Mouse (Mus musculus): ENCODE results near the gene Bptf.
A peak's percentile ranks its signal among the peaks of the same experiment; 100 is the strongest.
"Not testable (repeated sequence)": the region's sequence is repeated elsewhere in the genome, so short reads cannot be mapped to it uniquely, and the experiment has no call there.

The Bptf gene

DNA sequence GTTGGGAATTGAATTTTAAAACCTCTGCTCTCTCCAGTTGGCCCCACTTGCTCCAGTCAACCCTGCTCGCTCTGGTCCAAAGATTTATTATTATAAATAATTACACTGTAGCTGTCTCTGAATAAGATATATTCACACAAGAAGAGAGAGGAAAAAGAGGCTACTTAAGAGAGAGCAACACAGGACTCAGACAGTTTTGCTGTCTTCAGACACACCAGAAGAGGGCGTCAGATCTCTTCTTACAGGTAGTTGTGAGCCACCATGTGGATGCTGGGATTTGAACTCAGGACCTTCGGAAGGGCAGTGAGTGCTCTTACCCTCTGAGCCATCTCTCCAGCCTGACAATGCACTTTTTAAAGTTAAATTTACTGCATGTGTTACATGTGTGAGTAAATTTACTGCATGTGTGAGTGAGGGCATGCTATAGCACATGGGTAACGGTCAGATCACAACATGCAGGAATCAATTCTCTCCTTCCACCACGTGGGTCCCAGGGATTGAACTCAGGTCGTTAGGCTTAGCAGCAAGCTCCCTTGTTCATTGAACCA is 114.5 kb downstream of the Bptf start:
- DNase-seq (ENCODE audit: low read depth, low spot score), result no peak

DNA sequence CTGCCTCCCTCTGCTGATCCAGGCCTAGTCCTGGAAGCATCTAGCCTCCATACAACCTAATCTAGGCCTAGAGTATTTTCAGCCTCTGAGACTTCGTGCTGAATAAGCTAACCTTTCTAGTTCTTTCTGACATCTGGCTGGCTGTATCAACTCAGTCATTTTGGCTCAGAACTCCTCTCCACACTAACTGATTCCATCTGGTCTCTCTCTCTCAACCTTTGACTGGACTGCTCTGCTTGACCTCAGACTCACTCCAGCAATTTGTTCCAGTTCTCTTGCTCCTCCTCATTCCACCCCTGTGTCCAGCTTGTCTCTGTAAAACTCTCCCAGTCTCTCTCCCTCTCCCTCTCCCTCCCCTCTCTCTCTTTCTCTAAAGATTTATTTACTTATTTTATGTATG is 115.0 kb downstream of the Bptf start:
- DNase-seq (ENCODE audit: low read depth, low spot score), result no peak

DNA sequence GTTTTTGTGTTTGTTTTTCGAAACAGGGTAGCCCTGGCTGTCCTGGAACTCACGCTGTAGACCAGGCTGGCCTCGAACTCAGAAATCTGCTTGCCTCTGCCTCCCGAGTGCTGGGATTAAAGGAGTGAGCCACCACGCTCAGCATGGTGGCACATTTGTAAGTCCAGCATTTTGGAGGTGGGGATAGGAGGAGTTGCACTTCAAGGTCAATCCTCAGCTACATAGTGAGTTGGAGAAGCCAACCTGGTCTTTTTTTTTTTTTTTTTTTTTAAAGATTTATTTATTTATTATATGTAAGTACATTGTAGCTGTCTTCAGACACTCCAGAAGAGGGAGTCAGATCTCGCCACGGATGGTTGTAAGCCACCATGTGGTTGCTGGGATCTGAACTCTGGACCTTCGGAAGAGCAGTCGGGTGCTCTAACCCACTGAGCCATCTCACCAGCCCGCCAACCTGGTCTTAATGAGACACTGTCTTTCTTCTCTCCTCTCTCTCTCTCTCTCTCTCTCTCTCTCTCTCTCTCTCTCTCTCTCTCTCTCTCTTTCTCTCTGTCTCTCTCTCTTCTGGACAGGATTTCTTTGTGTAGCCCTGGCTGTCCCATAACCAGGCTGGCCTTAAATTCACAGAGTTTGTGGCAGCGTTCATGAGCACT is 116.3 kb downstream of the Bptf start:
- DNase-seq (ENCODE audit: low read depth, low spot score), result not testable (repeated sequence)

DNA sequence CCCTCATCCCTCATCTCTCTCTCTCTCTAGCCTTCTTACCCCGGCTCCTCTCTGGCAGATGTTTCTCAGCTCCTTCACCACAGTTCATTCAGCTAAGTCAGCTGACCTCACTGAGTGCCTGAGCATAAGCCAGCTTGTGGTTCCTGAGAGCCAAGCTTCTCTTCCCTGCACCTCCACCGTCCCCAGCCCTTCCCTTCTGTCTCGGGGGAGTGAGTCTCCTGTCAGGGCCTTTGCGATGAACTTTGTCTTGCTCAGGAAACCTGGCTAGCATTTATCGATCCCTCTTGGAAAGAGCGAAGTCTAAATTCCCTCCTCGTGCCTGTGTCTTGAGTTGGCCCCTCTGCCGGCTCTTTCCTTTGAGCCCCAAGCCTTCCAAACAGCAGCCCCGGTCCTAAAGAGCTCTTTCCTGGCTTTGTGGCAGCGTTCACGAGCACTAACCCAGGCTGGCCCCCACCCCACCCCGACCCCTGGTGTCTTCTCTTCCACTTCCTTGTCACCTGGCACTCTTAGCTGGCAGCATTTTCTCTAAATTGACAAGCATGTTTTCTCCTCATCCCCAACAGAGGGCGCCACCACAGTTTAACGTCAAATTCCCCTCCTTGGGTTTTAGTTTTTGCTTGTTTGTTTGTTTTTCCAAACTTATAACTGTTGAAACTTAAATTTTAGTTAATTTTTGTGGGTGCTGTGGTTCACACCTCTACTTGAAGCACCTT is 117.2 kb downstream of the Bptf start:
- peak; percentile 82 for DNase-seq (ENCODE audit: low read depth, low spot score)

DNA sequence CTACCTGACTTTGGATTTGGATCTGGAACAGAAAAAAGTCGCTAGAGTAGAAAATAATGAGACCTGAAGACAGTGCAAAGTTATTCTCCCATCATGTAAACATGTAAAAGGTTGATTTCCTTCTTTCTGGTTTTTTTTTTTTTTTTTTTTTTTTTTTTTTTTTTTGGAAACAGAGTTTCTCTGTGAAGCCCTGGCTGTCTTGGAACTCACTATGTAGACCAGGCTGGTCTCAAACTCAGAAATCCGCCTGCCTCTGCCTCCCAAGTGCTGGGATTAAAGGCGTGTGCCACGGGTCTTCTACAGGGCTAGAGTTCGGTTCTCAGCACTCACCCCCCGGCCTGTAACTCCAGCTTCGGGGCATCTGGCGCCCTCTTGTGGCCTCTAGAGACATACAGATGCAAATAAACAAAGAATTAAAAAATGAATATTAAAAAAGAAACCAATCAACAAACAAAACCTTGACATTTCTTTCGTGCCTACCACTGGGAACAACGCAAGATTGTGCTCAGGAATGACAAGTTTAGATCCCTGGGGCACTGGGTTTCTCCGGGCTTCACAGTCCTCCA is 117.8 kb downstream of the Bptf start:
- DNase-seq (ENCODE audit: low read depth, low spot score), result peak; percentile 63

DNA sequence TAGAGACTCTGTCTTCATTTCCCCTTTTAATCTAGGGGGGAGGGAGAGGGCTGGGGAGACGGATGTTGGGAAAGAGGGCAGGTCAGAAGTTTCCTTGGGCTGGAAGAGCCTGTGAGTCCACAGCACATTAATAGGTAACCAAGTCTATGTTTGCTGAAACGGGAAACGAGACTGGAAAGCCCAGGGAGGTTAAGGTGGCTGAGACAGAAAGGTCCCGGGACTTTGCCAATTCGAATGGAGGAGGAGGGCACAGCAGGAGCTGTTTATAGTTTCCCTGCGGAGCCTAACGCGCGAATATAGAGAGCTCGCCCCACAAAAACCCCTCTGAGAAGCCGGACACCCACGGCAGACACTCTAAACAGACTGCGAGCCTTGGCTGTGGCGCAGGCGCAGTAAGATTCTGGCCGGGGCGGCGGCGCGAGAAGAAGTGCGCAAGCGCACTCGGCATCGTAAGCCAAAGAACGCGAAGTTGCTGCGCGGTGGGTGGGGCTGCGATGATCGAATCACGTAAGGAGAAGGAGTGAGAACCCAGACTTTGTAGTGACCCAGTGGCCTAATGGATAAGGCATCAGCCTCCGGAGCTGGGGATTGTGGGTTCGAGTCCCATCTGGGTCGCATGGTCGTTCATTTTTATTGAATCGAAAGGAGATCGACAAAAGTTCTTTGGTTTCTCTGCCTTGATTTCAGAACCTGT is 119.5 kb downstream of the Bptf start:
- DNase-seq (ENCODE audit: low read depth, low spot score), result peak; percentile 98

DNA sequence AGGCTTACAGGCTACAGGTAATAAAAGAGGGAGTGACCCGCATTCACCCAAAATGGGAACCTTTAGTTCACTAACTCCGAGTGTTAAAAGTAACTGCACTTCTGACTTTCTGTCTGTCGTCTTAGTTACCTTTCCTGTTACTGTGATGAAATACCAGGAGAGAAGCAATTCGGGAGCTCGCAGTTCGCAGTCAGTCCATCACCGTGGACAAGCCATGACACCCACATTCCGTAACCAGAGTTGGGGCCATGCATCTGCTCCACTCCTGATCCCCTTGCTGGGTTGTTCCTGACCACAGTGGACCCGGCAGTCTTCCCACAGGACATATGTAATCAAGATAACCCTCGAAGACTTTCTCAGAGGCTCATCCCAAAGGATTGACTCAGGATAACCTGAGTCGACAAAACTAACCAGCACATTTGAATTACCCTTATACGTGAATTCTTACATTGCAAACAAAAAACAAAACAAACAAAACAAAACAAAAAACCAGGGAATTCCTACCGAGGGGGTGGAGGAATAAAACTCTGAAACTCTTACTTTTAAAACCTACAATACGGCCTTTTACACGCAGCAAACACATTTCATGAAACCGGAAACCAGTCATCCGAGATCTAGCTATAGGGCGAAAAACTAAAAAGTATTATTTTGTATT is 120.1 kb downstream of the Bptf start:
- DNase-seq (ENCODE audit: low read depth, low spot score), result peak; percentile 20

DNA sequence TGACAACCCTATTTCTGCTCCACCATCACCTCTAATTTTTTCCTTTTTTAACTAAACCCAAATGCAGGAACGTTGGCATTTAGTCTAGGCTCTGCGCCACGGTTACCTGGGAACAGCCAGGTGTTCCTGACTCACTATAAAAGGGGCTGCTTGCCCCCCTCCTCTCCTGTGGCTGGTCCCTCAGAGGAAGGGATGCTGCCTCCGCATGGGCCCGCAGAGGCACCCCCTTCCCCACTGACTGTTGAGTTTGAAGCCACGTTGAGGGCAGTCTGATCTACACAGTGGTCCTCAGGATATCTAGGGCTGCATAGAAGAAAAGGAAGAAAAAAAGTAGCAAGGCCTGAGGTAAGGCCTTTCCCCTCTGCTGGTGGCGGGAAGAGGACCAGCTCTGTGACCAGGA is 120.8 kb downstream of the Bptf start:
- no peak for DNase-seq (ENCODE audit: low read depth, low spot score)

DNA sequence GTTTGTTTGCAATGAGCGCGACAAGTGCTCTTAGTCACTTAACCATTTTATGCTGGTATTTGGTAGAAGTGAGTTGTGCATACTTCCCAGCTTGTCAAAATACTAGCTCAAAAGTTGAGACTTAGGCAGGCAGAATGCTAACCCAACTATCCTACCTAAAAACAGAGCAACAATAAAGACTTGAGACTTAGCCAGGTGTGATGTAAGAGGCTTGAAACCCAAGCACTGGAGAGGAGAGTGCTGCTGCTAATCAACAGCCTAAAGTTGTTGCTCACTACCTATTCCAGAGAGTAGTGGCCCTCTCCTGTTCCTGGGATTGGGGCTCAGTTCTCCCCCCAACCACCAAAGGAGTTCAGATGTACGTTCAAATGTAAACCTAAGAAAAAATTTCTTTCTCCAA is 121.5 kb downstream of the Bptf start:
- DNase-seq (ENCODE audit: low read depth, low spot score), result no peak

DNA sequence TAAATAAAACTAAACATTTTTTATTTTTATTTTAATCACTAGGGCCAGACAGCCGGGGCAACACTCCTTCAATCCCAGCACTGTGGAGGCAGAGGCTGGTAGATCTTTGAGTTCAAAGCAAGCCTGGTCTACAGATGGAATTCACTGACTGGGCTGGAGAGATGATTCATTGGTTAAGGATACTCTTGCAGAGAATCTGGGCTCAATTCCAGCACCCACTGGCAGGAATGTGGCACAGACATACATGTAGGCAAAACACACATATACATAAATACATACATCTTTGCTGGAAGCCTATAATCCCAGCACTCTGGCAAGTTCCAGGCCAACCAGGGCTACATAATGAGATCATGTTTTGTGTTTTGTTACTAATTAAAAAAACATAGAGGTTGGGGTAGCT is 126.4 kb downstream of the Bptf start:
- DNase-seq (ENCODE audit: low read depth, low spot score), result no peak

DNA sequence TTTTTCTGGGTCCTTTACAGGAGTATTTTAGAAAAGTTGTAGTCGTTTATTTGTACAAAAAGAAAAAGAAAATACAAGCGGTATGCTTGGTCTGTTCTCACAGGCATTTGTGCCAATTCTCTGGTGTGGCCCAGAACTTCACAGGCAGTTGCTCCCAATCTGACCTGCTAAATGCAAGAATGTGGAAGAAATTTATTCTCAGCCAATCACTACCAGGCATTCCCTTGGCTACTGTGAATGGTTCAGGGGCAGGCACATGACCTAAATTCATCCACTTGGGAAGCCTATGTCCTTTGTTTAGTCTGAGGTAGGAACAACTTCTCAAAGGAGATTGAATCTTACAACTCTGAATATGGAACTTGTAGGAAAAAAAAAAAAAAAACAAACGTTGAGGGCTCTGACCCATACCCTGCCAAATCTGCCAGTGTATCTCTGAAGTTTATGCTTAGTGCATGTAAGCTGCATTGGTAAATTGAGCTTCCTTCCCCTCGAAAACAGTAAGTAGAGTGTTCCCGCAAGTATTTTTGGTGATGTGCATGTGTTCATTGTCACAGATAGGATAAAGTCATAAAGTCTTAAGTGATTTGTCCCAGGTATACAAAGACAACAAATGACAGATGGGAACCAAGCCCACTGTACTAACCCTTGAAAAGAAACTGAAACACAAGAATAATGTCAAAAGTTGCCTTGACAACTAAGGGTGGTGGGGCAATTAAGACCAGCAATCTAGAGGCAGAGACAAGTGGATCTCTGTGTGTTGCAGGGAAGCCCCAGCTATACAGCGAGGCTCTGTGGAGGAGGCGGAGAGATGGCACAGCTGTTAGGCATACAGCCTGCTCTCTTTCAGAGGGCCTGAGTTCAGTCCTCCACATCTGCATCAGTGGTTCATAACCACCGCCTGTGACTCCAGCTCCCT is 129.9 kb downstream of the Bptf start:
- no peak for DNase-seq (ENCODE audit: low read depth, low spot score)

DNA sequence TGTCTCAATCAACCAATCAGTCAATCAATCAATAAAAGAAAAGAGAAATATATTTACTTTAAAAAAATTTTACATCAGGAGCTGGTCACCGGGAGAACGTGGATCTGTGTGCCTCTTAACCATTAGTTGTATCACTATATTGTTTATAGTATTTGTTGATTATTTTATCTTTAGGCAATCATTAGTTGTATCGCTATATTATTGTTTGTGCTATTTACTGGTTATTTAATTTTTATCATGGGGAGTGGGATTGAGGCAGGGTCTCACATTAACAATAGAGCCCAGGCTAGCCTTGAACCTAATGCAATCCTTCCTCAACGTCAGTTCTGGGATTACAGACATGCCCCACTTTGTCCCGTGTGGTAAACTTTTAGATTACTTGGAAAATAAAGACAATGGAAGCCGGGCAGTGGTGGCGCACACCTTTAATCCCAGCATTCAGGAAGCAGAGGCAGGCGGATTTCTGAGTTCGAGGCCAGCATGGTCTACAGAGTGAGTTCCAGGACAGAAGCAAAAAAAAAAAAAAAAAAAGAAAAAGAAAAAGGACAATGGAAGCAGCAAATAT is 131.9 kb downstream of the Bptf start:
- DNase-seq (ENCODE audit: low read depth, low spot score), result no peak

DNA sequence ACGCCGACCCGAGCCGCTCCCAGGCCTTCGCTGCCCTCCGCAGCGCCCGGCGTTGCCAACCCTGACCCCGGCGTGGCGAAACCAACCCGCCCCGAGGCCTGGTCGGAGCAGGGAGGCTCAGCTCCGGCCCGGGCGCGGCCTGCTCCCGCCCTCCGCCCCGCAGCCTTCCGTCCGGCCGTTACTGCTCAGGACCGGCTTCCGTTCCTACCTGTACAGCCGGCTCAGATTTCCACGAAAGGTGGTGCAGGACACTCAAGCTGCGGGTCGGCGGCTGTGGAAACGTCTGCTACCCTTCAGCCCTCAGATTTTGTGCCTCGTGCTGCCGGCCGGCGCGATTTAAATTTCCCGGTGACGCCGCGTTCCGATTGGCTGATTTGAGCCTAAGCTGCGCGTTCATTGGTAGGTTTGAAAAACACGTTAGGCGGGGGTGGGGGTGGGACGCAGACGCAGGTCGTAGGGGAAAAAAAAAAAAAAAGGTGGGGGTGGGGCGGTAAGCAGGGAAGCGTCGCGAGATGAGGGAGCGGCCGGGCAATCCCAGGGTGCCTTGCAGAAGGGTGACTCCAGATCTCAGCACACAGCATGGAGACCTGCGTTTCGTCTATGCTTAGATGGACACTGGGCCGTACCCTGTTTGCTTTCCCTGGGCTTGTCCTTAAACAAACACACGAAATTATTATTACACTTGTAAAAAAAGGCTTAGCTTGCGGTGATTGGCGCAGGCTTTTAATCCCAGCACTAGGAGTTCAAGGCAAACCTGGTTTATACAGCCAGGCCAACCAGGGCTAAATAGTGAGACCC is 132.6 kb downstream of the Bptf start, which contains the start of gene Kpna2:
Gene Kpna2, minus strand, starts transcription at position 391 of the 798 bp plus-strand sequence.
- peak; percentile 97 for DNase-seq (ENCODE audit: low read depth, low spot score)

DNA sequence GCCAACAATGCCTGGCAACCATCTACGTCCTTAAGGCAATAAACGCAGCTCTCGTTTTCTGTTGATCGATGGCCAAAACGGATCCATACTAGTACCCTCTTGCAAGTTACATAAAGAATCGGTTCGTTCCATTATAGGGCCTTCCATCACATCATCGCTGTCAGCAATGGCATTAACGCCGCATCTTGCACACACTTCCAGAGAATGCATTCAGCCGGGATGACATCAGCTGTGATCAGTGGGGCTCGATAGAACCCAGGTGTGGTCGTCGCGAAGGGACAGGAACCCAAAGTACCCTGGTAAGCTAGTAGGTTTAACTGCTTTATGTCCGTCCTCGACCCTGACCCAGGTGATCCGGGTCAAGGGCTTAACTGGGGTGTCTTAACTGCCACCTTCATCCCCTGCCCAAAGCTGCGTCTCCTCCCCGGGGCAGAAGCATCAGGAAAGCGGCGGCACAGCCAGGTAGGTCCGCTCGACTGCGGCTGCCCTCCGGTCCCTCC is 133.2 kb downstream of the Bptf start:
- DNase-seq (ENCODE audit: low read depth, low spot score), result no peak

DNA sequence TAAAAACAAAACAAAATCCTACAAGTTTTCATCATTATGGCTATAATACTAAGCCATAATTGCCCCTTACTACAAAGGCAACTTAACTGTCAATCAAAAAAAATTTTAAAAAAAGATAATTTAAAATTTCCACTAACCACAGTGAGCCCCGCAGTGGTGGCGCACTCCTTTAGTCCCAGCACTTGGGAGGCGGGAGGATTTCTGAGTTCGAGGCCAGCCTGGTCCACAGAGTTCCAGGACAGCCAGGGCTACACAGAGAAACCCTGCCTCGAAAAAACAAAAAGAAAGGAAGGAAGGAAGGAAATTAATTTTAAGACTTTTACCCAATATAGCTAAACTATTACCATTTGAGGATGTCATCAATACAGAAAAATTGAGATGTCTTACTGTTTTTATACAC is 134.0 kb downstream of the Bptf start:
- DNase-seq (ENCODE audit: low read depth, low spot score), result no peak

DNA sequence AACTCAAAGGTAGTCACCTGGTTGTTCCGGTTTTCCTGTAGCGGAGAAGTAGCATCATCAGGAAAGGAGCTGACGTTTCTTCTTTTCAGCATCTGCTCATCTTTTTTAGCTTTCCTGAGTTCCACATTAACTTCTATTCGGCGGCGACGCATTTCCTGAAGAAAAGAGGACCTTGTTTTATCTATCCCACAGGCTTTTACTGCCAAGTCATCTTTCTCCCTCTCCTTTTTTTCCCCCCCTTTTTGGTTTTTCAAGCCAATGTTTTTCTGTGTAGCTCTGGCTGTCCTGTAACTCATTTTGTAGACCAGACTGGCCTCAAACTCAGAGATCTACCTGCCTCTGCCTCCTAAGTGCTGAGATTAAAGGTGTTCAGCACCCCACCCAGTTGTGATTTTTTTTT is 135.4 kb downstream of the Bptf start:
- DNase-seq (ENCODE audit: low read depth, low spot score), result not testable (repeated sequence)

DNA sequence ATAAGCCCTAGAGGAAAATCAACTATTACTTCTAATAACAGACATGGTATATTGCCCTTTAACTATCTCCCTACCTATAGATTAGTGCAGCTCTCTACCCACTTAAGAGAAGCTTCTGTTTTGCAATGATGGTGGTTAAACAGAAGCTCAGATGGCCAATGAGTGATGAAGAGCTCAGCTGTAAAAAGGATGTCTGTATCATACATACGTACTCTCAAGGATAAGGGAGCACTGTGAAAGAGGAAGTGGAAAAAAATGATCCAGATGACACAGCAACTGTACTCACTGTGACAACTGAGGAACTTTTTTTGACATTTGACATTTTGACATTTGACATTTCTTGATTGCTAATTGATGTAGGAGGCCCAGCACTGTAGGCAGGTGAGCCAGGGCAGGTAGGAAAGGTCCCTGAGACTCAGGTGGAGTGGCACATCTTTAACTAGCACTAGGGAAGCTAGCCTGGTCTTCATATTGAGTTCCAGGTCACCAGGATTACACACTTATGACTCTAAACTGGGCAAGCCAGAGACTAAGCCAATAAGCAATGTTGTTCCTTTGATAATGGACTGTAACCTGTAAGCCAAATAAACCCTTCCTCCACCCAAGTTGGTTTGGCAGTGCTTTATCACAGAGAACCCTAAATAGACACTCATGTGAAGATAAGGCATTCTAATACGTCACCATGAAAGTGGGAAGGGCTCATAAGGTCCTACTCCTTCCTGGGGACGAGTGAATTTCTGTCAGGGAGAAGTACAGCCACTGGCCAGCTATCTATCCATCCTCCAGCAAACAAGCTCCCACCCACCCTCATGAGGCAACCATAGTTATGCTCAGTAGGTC is 137.5 kb downstream of the Bptf start:
- no peak for DNase-seq (ENCODE audit: low read depth, low spot score)

DNA sequence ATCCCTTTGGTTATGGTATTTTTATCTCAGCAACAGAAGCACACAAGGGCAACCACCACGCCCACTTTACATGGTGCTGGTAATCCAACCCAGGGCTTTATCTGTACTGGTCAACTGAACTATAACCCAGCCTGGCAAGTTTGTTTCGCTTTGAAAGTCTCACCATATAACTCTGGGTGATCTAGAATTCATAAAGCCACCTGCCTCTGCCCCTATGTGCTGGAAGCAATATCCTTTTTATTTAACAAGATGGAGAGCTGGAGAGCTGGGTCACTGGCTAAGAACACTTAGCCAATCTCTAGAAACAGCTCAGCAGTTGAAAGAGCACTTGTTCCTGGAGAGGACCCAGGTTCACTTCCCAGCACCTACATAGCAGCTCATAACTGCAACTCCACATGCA is 144.5 kb downstream of the Bptf start:
- no peak for DNase-seq (ENCODE audit: low read depth, low spot score)

Measured in CD4-positive, CD25-positive, alpha-beta regulatory T cell, adult 2 months (primary cell).